Mouse (Mus musculus) ES-Bruce4 (cell line): ENCODE data around the gene Nolc1.

ENCODE experiments used
- CTCF ChIP-seq: IDR thresholded peaks from one replicate; pipeline ENCODE4 v1.8.1; 2011; ENCODE audit warnings: low read depth, low read length
- EP300 ChIP-seq: IDR thresholded peaks from 2 replicates; pipeline ENCODE4 v1.6.1; 2011; ENCODE audit warnings: low read depth, low read length; ENCODE audit not compliant: insufficient read depth
- POLR2A ChIP-seq: IDR thresholded peaks from one replicate; pipeline ENCODE4 v1.8.1; 2011; ENCODE audit warnings: low read length; ENCODE audit not compliant: insufficient read depth

DNA sequence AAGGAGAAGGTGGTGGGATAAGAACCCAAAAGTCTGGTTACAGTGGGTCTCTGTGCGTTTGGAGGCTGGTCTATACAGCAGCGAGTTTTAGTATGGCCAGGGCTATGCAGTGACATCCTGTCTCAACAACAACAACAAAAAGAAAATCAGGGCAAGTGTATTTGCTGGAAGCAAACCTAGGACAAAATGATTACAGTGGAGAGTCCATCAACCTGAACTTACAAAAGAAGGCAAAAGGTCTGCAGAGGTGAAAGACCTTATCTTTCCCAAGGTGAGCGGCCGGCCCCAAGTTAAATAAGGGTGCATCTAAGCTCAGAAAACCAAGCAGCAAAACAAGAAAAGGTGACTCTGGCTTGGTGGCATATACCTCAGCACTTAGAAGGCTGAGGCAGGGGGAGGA lies 16.0 kb downstream of the Nolc1 start:
- TF ChIP-seq POLR2A (no peak), CTCF (no peak), EP300 (no peak)
